Comparison of ENCODE assay signal across 15 mouse cellular contexts in the genomic region with DNA sequence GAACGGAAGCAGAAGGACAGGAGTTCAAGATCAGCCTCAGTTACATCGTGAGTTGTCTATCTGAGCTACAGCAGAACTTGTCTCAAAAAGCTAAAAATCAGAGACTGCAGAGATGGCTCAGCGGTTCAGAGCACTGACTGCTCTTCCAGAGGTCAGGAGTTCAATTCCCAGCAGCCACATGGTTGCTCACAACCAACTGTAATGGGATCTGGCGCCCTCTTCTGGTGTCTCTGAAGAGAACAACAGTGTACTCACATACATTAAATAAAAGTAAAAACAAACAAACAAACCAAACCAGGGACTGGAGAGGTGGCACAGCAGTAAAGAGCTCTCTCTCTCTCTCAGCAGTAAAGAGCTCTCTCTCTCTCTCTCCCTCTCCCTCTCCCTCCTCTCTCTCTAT. TPM values are rescaled to one million over a fixed set of nuclear protein-coding genes. Genes with fewer than 3 reads are reported as not detected.
DNase-seq lines count a peak whose midpoint lies in the region; ATAC-seq and TF ChIP-seq lines count a peak whose summit lies in the region.
"Had no signal": no experiment of that assay in that cellular context is flagged by ENCODE, and none has a peak within 500 bp of the region (broad histone marks: within the 10 kb centered on the region; RNA-seq: fewer than 3 reads in every experiment).

No protein-coding gene starts in this region.

- no peak overlapping the region for H3K27ac ChIP-seq in heart, adult 2 months
- H3K27ac ChIP-seq in midbrain, postnatal 0 days (ENCODE audit: low read depth, low read length), result no peak overlapping the region
- no peak overlapping the region for H3K27ac ChIP-seq in midbrain, embryonic 10.5 days (replicated peaks)
- peak overlapping the region; percentile 9; the same call in 1 of the 2 replicates for H3K27ac ChIP-seq in bone marrow, adult 2 months (ENCODE audit: control insufficient read depth, insufficient read depth, low read depth, low read length, poor library complexity)
- no peak overlapping the region for H3K27ac ChIP-seq in small intestine, adult 2 months (ENCODE audit: insufficient read depth, low read depth, low read length)
- H3K27ac ChIP-seq: macrophage had no signal

- H3K9ac ChIP-seq in heart, adult 2 months (ENCODE audit: low read depth, low read length), result no peak overlapping the region
- H3K9ac ChIP-seq in midbrain, postnatal 0 days (replicated peaks; ENCODE audit: low read length, poor library complexity, severe bottlenecking), result no peak overlapping the region

- H3K27me3 ChIP-seq in heart, adult 2 months (ENCODE audit: control insufficient read depth, insufficient read depth, low read length), result no peaks in the 10 kb centered on the region
- no peaks in the 10 kb centered on the region for H3K27me3 ChIP-seq in midbrain, postnatal 0 days (ENCODE audit: insufficient read depth, low read length)
- no peaks in the 10 kb centered on the region for H3K27me3 ChIP-seq in midbrain, embryonic 10.5 days (ENCODE audit: low read depth, poor library complexity, severe bottlenecking)
- H3K27me3 ChIP-seq in small intestine, adult 2 months (ENCODE audit: control insufficient read depth, insufficient read depth, low read length), result no peaks in the 10 kb centered on the region

- H3K79me2 ChIP-seq in heart, adult 2 months (replicated peaks; ENCODE audit: control insufficient read depth, insufficient read depth, low read length), result no peaks in the 10 kb centered on the region

- H3K36me3 ChIP-seq in heart, adult 2 months (ENCODE audit: control insufficient read depth, insufficient read depth, low read length), result no peaks in the 10 kb centered on the region
- H3K36me3 ChIP-seq in midbrain, postnatal 0 days (ENCODE audit: insufficient read depth, low read length), result peaks cover 26% of the 10 kb centered on the region
- peaks cover 26% of the 10 kb centered on the region for H3K36me3 ChIP-seq in midbrain, embryonic 10.5 days
- H3K36me3 ChIP-seq in small intestine, adult 2 months (ENCODE audit: control insufficient read depth, insufficient read depth, low read length), result peaks cover 18% of the 10 kb centered on the region

- no peak for DNase-seq in heart, adult 2 months
- DNase-seq in heart, adult 8-10 months (ENCODE audit: low spot score), result no peak
- no peak for DNase-seq in midbrain, postnatal 0 days (ENCODE audit: low spot score)
- no peak for DNase-seq in midbrain, embryonic 10.5 days (ENCODE audit: low spot score)
- no peak for DNase-seq in urinary bladder, postnatal 10 days (ENCODE audit: low spot score)
- no peak for DNase-seq in right cerebral cortex, postnatal 4 days
- DNase-seq: heart, adult 11 months; heart, postnatal 4 days; kidney, adult 8-10 months had no signal

- no peak for TF ChIP-seq EP300 in heart, adult 2 months (IDR thresholded peaks at IDR 0.05; ENCODE audit: insufficient read depth, low read depth, low read length)

- WGBS in heart, adult 2 months, result 73% methylated on average over 4 of the region's 4 CpGs
- WGBS in midbrain, postnatal 0 days, result 74% methylated on average over 4 of the region's 4 CpGs
- WGBS in midbrain, embryonic 10.5 days, result 67% methylated on average over 4 of the region's 4 CpGs
- WGBS in bone marrow, adult 2 months, result 85% methylated on average over 4 of the region's 4 CpGs
- 89% methylated on average over 4 of the region's 4 CpGs for WGBS in small intestine, adult 2 months

- ATAC-seq in midbrain, postnatal 0 days (ENCODE audit: low FRiP score), result no peak

- no peak for TF ChIP-seq POLR2A in heart, adult 2 months (IDR thresholded peaks at IDR 0.05; ENCODE audit: insufficient read depth, low read depth, low read length)
- no peak for TF ChIP-seq POLR2A in bone marrow, adult 2 months (IDR thresholded peaks at IDR 0.05; ENCODE audit: borderline replicate concordance, control insufficient read depth, low read depth, low read length)
- TF ChIP-seq POLR2A in small intestine, adult 2 months (IDR thresholded peaks at IDR 0.05; ENCODE audit: low read depth, low read length), result no peak

- H3K4me1 ChIP-seq in heart, adult 2 months (ENCODE audit: control insufficient read depth, insufficient read depth, low read length), result no peaks in the 10 kb centered on the region
- no peaks in the 10 kb centered on the region for H3K4me1 ChIP-seq in midbrain, postnatal 0 days (ENCODE audit: insufficient read depth, low read length)
- H3K4me1 ChIP-seq in midbrain, embryonic 10.5 days, result no peaks in the 10 kb centered on the region
- no peaks in the 10 kb centered on the region; the same call in none of the 2 replicates for H3K4me1 ChIP-seq in bone marrow, adult 2 months (ENCODE audit: control insufficient read depth, insufficient read depth, low read length)
- peaks cover 15% of the 10 kb centered on the region; the same call in 1 of the 2 replicates for H3K4me1 ChIP-seq in small intestine, adult 2 months (ENCODE audit: control insufficient read depth, insufficient read depth, insufficient read length, low read length)

- TF ChIP-seq CTCF in heart, adult 2 months (IDR thresholded peaks at IDR 0.05), result peak; percentile 42
- peak; percentile 35 for TF ChIP-seq CTCF in midbrain, postnatal 0 days (IDR thresholded peaks at IDR 0.05)
- no peak for TF ChIP-seq CTCF in bone marrow, adult 2 months (IDR thresholded peaks at IDR 0.05; ENCODE audit: control insufficient read depth, insufficient read depth, low read length)
- peak; percentile 24; the same call in 1 of the 2 replicates for TF ChIP-seq CTCF in small intestine, adult 2 months (IDR thresholded peaks at IDR 0.05; ENCODE audit: extremely low read depth, insufficient read length, insufficient replicate concordance, low read depth, low read length)

- H3K4me3 ChIP-seq in heart, adult 2 months, result no peak overlapping the region
- no peak overlapping the region for H3K4me3 ChIP-seq in midbrain, postnatal 0 days (ENCODE audit: low read depth, low read length)
- no peak overlapping the region for H3K4me3 ChIP-seq in midbrain, embryonic 10.5 days
- no peak overlapping the region for H3K4me3 ChIP-seq in bone marrow, adult 2 months (replicated peaks; ENCODE audit: control insufficient read depth, low read depth, low read length)
- no peak overlapping the region for H3K4me3 ChIP-seq in small intestine, adult 2 months (ENCODE audit: low read depth, low read length)

- no peaks in the 10 kb centered on the region for H3K9me3 ChIP-seq in midbrain, postnatal 0 days (ENCODE audit: low read length)
- no peaks in the 10 kb centered on the region for H3K9me3 ChIP-seq in midbrain, embryonic 10.5 days (replicated peaks)

- intact Hi-C loops in heart, adult 2 months (cut with DNase I), result no loop called here

- H3K4me2 ChIP-seq in midbrain, postnatal 0 days (ENCODE audit: low read depth, low read length, poor library complexity, severe bottlenecking), result no peak overlapping the region

RNA-seq across cellular contexts. Expression of a gene that starts 20.1 kb away (rescaled TPM):
- 10 to 100 TPM; 28.4 to 33.9 TPM for total RNA-seq in heart, adult 2 months (2021)
- polyA plus RNA-seq in heart, adult 2 months (2012; rRNA removed), result 22.8 and 30.4 TPM in 2 replicates
- total RNA-seq in heart, adult 8-10 months (2022), result 10 to 100 TPM; 25.4 to 36.8 (median 30.4) TPM
- total RNA-seq in midbrain, postnatal 0 days (2014; rRNA removed), result 44.0 and 53.8 TPM in 2 replicates
- polyA plus RNA-seq in midbrain, postnatal 0 days (2015; fragmentation: Nextera tagmentation; extraction: Ambion mirVana), result 42.4 and 46.3 TPM in 2 replicates
- 46.3 and 53.4 TPM in 2 replicates for polyA plus RNA-seq in midbrain, embryonic 10.5 days (2016; fragmentation: Nextera tagmentation; extraction: Ambion mirVana)
- polyA plus RNA-seq in bone marrow, adult 2 months (2011; ENCODE audit: insufficient read depth, insufficient read length, low replicate concordance, missing spikeins), result 12.6 and 17.7 TPM in 2 replicates
- polyA plus RNA-seq in small intestine, adult 2 months (2012; rRNA removed), result 14.9 and 22.7 TPM in 2 replicates

RNA-seq across cellular contexts. Expression of a gene that starts 20.5 kb away (rescaled TPM):
- 10 to 100 TPM; 41.9 to 48.7 TPM for total RNA-seq in heart, adult 2 months (2021)
- 33.8 and 38.4 TPM in 2 replicates for polyA plus RNA-seq in heart, adult 2 months (2012; rRNA removed)
- total RNA-seq in heart, adult 8-10 months (2022), result 10 to 100 TPM; 41.4 to 45.8 (median 45.2) TPM
- total RNA-seq in midbrain, postnatal 0 days (2014; rRNA removed), result 38.1 and 42.1 TPM in 2 replicates
- polyA plus RNA-seq in midbrain, postnatal 0 days (2015; fragmentation: Nextera tagmentation; extraction: Ambion mirVana), result 41.1 and 46.9 TPM in 2 replicates
- 25.1 and 29.2 TPM in 2 replicates for polyA plus RNA-seq in midbrain, embryonic 10.5 days (2016; fragmentation: Nextera tagmentation; extraction: Ambion mirVana)
- polyA plus RNA-seq in bone marrow, adult 2 months (2011; ENCODE audit: insufficient read depth, insufficient read length, low replicate concordance, missing spikeins), result 20.1 and 39.4 TPM in 2 replicates
- polyA plus RNA-seq in small intestine, adult 2 months (2012; rRNA removed), result 17.5 and 17.8 TPM in 2 replicates

RNA-seq across cellular contexts. Expression of a gene that starts 28.2 kb away (rescaled TPM):
- total RNA-seq in heart, adult 2 months (2021), result not detected
- polyA plus RNA-seq in heart, adult 2 months (2012; rRNA removed), result 0.56 and 0.62 TPM in 2 replicates
- not detected for total RNA-seq in heart, adult 8-10 months (2022)
- total RNA-seq in midbrain, postnatal 0 days (2014; rRNA removed), result not detected in 2 replicates
- polyA plus RNA-seq in midbrain, postnatal 0 days (2015; fragmentation: Nextera tagmentation; extraction: Ambion mirVana), result not detected in 2 replicates
- polyA plus RNA-seq in midbrain, embryonic 10.5 days (2016; fragmentation: Nextera tagmentation; extraction: Ambion mirVana), result not detected in 2 replicates
- polyA plus RNA-seq in bone marrow, adult 2 months (2011; ENCODE audit: insufficient read depth, insufficient read length, low replicate concordance, missing spikeins), result not detected in 2 replicates
- 1,520 and 2,382 TPM in 2 replicates for polyA plus RNA-seq in small intestine, adult 2 months (2012; rRNA removed)
- total RNA-seq: common myeloid progenitor, adult 5-6 weeks; heart, postnatal 4 days; layer of hippocampus, postnatal 10 days had no signal
- polyA plus RNA-seq: limb, embryonic 11.5 days; macrophage had no signal

RNA-seq across cellular contexts. Expression of a gene that starts 43.8 kb away (rescaled TPM):
- 1 to 10 TPM; 3.1 to 4.4 TPM for total RNA-seq in heart, adult 2 months (2021)
- 9.8 and 11.3 TPM in 2 replicates for polyA plus RNA-seq in heart, adult 2 months (2012; rRNA removed)
- 1 to 10 TPM; 3.0 to 5.0 (median 3.5) TPM for total RNA-seq in heart, adult 8-10 months (2022)
- 24.4 and 26.0 TPM in 2 replicates for total RNA-seq in midbrain, postnatal 0 days (2014; rRNA removed)
- 20.1 and 22.6 TPM in 2 replicates for polyA plus RNA-seq in midbrain, postnatal 0 days (2015; fragmentation: Nextera tagmentation; extraction: Ambion mirVana)
- polyA plus RNA-seq in midbrain, embryonic 10.5 days (2016; fragmentation: Nextera tagmentation; extraction: Ambion mirVana), result 25.9 and 26.8 TPM in 2 replicates
- polyA plus RNA-seq in bone marrow, adult 2 months (2011; ENCODE audit: insufficient read depth, insufficient read length, low replicate concordance, missing spikeins), result 17.8 and 53.9 TPM in 2 replicates
- polyA plus RNA-seq in small intestine, adult 2 months (2012; rRNA removed), result 14.1 and 15.8 TPM in 2 replicates

Comparison
In these comparisons a context has a peak if more than half of its experiments do, and no peak if none do; other contexts are left out.
1. RNA of a gene that starts 28.2 kb away (polyA plus RNA-seq): 1,520 to 2,382 TPM in small intestine, adult 2 months; 0.56 to 0.62 TPM in heart, adult 2 months, not detected in midbrain, postnatal 0 days, not detected in midbrain, embryonic 10.5 days and not detected in bone marrow, adult 2 months; every median in the first group is over 100 times any median in the second.